Mouse (Mus musculus): ENCODE measurements around the gene Top2b. TPM values are rescaled to one million over a fixed set of nuclear protein-coding genes. Genes with fewer than 3 reads are reported as not detected.

Top2b gene
- polyA plus RNA-seq (2012; rRNA removed), result 1.3 and 1.7 TPM in 2 replicates

DNA sequence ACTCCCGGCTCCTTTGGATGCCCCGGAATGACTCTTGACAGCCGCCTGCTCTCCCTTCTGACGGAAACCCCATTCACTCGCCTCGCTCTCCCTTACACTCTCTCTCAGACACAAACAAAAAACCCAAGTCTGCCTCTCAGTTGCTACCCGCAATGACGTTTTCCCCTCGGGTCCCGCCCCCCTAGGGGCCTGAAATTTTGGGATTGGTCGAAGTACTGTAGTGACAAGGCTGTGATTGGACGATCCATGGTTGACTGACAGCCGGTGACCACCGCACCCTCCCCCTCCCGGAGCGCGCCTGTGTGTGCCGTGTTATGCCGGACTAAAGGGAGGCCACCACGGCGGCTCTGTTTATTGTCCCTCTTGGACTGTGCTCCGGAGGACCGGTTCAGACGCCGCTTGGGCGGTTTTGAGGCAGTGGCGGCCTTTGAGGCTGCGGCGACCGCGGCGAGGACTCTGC is at the start of gene Top2b:
TSS of gene Top2b (plus strand) at position 302 of the 460 bp plus-strand sequence.
- Histone ChIP-seq H3K27me3 (ENCODE audit: control insufficient read depth, insufficient read depth, low read length) (no peaks in the 10 kb centered on the region), H3K4me1 (ENCODE audit: control insufficient read depth, insufficient read depth, insufficient read length, low read length) (peaks cover 4% of the 10 kb centered on the region), H3K36me3 (ENCODE audit: control insufficient read depth, insufficient read depth, low read length) (no peaks in the 10 kb centered on the region), H3K27ac (ENCODE audit: insufficient read depth, low read depth, low read length) (peak within 1 kb of the TSS; percentile 97), H3K4me3 (ENCODE audit: low read depth, low read length) (peak within 1 kb of the TSS; percentile 92)
- TF ChIP-seq CTCF (IDR thresholded peaks at IDR 0.05; ENCODE audit: extremely low read depth, insufficient read length, insufficient replicate concordance, low read depth, low read length), result no peak
- peak; percentile 94 for TF ChIP-seq POLR2A (IDR thresholded peaks at IDR 0.05; ENCODE audit: low read depth, low read length)
- under 1% methylated on average over 32 of the region's 32 CpGs for WGBS

DNA sequence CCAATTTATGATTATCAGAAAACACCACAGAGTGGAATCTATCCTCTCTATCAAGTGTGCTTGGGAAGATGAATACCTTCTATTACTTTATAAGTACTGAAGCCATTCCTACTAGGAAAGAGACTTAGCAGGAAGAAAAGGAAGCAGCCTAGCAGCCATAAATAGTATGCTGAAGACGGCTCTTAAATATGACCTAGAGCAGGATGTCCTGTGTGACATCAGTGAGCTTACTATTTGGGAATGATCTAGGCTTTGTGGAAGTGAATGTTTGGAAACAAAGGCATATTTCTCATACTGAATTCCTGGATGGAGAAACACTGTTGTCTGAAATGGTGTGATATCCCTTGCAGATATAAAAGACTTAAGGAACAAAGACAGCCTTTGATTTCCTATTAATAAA is 48.3 kb upstream of the Top2b start:
- H3K27me3 ChIP-seq (ENCODE audit: control insufficient read depth, insufficient read depth, low read length), result no peaks in the 10 kb centered on the region
- TF ChIP-seq POLR2A (IDR thresholded peaks at IDR 0.05; ENCODE audit: low read depth, low read length), result no peak
- TF ChIP-seq CTCF (IDR thresholded peaks at IDR 0.05; ENCODE audit: extremely low read depth, insufficient read length, insufficient replicate concordance, low read depth, low read length), result no peak
- peaks cover 11% of the 10 kb centered on the region; the same call in 1 of the 2 replicates for H3K4me1 ChIP-seq (ENCODE audit: control insufficient read depth, insufficient read depth, insufficient read length, low read length)
- peaks cover 2% of the 10 kb centered on the region; the same call in 1 of the 2 replicates for H3K36me3 ChIP-seq (ENCODE audit: control insufficient read depth, insufficient read depth, low read length)
- H3K4me3 ChIP-seq (ENCODE audit: low read depth, low read length), result no peak overlapping the region
- 64% methylated on average over 1 of the region's 1 CpGs for WGBS
- H3K27ac ChIP-seq (ENCODE audit: insufficient read depth, low read depth, low read length), result no peak overlapping the region

DNA sequence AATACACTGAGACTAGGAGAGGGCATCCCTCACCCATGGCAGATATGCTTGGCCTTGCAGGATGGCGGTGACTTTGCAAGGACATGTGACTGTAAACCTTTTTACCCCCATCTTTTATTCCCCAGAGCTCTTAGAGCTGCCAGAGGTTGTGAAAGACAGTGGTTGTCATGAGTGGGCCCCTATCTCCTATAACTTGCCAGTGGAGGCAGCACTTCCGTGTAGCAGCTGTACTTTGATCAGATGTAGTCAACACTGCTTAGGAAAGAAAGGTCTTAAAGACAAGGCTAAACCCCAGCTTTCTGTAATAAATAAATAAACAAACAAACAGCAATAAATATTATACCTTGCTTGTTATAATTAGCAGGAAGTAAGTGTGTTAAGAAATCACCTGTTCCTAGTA is 45.2 kb upstream of the Top2b start:
- WGBS, result 46% methylated on average over 2 of the region's 2 CpGs
- Histone ChIP-seq H3K27me3 (ENCODE audit: control insufficient read depth, insufficient read depth, low read length) (no peaks in the 10 kb centered on the region), H3K4me1 (ENCODE audit: control insufficient read depth, insufficient read depth, insufficient read length, low read length) (peaks cover 3% of the 10 kb centered on the region; the same call in 1 of the 2 replicates), H3K36me3 (ENCODE audit: control insufficient read depth, insufficient read depth, low read length) (no peaks in the 10 kb centered on the region), H3K27ac (ENCODE audit: insufficient read depth, low read depth, low read length) (no peak overlapping the region), H3K4me3 (ENCODE audit: low read depth, low read length) (no peak overlapping the region)
- TF ChIP-seq CTCF (IDR thresholded peaks at IDR 0.05; ENCODE audit: extremely low read depth, insufficient read length, insufficient replicate concordance, low read depth, low read length), result no peak
- no peak for TF ChIP-seq POLR2A (IDR thresholded peaks at IDR 0.05; ENCODE audit: low read depth, low read length)

DNA sequence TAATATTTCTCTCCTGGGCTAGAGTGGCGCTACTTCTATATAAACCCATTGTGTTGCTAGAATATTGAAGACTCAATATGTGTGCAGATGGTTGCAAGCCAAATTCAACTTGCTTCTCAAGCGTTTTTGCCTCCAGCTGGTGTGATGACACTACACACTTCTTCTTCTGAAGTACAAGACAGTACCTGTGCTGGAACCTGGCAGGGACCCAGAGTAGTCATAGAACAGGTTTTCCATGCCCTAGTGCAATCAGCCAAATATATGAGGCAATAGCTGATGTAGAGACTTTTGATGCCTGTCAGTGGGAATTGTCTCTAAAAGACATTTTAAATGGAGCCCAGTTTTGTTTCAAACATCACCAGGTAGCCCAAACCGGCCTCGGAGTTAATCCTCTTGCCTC is 40.6 kb upstream of the Top2b start:
- no peaks in the 10 kb centered on the region for H3K36me3 ChIP-seq (ENCODE audit: control insufficient read depth, insufficient read depth, low read length)
- no peak for TF ChIP-seq POLR2A (IDR thresholded peaks at IDR 0.05; ENCODE audit: low read depth, low read length)
- TF ChIP-seq CTCF (IDR thresholded peaks at IDR 0.05; ENCODE audit: extremely low read depth, insufficient read length, insufficient replicate concordance, low read depth, low read length), result no peak
- no peak overlapping the region for H3K4me3 ChIP-seq (ENCODE audit: low read depth, low read length)
- no peak overlapping the region for H3K27ac ChIP-seq (ENCODE audit: insufficient read depth, low read depth, low read length)
- no peaks in the 10 kb centered on the region for H3K27me3 ChIP-seq (ENCODE audit: control insufficient read depth, insufficient read depth, low read length)
- 81% methylated on average over 4 of the region's 4 CpGs for WGBS
- H3K4me1 ChIP-seq (ENCODE audit: control insufficient read depth, insufficient read depth, insufficient read length, low read length), result peaks cover 3% of the 10 kb centered on the region; the same call in 1 of the 2 replicates

DNA sequence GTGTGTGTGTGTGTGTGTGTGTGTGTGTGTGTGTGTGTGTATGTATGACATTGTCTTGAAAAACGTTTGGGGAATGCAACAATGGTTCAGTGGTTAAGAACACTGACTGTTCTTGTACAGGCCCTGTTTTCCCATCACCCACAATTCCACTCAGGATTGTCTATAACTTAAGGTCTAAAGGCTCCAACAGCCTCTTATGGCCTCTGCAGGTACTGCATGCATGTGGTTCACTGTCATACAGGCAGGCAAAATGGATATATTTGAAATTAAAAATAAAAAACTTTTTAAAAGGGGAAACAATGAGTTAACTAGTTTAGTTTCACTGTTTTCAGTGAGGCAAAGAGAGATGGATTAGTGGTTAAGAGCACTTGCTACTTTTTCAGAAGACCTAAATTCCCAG is 39.8 kb upstream of the Top2b start:
- Histone ChIP-seq H3K27ac (ENCODE audit: insufficient read depth, low read depth, low read length) (no peak overlapping the region), H3K36me3 (ENCODE audit: control insufficient read depth, insufficient read depth, low read length) (no peaks in the 10 kb centered on the region), H3K4me1 (ENCODE audit: control insufficient read depth, insufficient read depth, insufficient read length, low read length) (no peaks in the 10 kb centered on the region), H3K27me3 (ENCODE audit: control insufficient read depth, insufficient read depth, low read length) (no peaks in the 10 kb centered on the region), H3K4me3 (ENCODE audit: low read depth, low read length) (no peak overlapping the region)
- TF ChIP-seq CTCF (IDR thresholded peaks at IDR 0.05; ENCODE audit: extremely low read depth, insufficient read length, insufficient replicate concordance, low read depth, low read length) (no peak), POLR2A (IDR thresholded peaks at IDR 0.05; ENCODE audit: low read depth, low read length) (no peak)
- 27% methylated on average over 1 of the region's 1 CpGs for WGBS

DNA sequence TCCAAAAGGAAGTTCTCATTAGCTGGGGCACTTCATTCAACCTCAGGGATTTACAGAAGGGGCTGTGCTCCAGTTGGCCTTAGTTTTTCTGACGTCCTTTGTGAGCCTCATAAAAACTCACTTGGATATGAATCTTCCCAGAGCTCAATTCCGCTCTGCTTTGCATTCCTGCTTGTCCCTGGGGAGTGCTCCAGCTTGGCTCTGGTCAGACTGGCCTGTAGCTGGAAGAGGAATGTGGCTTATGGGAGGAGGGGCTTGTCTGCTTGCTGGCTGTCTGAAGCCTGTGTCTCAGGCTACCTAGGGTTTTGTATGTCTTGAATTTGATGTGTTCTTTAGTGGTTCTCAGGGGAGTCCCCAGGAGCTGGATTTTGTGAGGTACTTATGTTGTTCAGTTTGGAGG is 36.4 kb upstream of the Top2b start:
- H3K27me3 ChIP-seq (ENCODE audit: control insufficient read depth, insufficient read depth, low read length), result no peaks in the 10 kb centered on the region
- no peak overlapping the region for H3K4me3 ChIP-seq (ENCODE audit: low read depth, low read length)
- TF ChIP-seq POLR2A (IDR thresholded peaks at IDR 0.05; ENCODE audit: low read depth, low read length) (no peak), CTCF (IDR thresholded peaks at IDR 0.05; ENCODE audit: extremely low read depth, insufficient read length, insufficient replicate concordance, low read depth, low read length) (no peak)
- H3K4me1 ChIP-seq (ENCODE audit: control insufficient read depth, insufficient read depth, insufficient read length, low read length), result no peaks in the 10 kb centered on the region
- H3K27ac ChIP-seq (ENCODE audit: insufficient read depth, low read depth, low read length), result no peak overlapping the region
- WGBS, result 51% methylated on average over 2 of the region's 2 CpGs
- H3K36me3 ChIP-seq (ENCODE audit: control insufficient read depth, insufficient read depth, low read length), result no peaks in the 10 kb centered on the region

DNA sequence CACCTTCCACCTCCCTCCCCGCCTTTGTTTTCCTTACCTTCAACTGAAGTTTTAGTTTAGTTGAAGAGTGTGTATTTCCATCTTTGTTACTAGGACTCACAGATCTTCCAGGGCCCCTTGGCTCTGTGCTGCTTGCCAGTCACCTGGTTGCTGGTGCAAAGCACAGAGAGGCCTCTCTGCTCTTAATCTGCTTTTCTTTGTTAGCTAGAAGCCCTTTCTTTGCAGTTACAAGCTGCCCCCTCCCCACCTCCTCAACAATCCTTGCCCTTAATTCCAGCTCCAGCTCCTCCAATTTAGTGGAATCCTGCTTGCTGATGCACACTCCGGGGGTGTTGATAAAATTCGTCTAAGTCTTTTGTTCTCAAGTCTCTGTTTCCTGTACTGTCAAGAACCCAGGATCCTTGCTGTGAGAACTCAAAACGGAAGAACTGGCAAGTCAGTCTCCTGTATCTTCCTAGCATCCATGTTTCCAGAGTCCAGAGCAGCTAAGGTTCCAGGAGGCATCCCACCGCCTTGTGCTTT is 36.0 kb upstream of the Top2b start:
- WGBS, result 64% methylated on average over 5 of the region's 5 CpGs
- no peaks in the 10 kb centered on the region for H3K27me3 ChIP-seq (ENCODE audit: control insufficient read depth, insufficient read depth, low read length)
- H3K27ac ChIP-seq (ENCODE audit: insufficient read depth, low read depth, low read length), result no peak overlapping the region
- no peak overlapping the region for H3K4me3 ChIP-seq (ENCODE audit: low read depth, low read length)
- no peak for TF ChIP-seq CTCF (IDR thresholded peaks at IDR 0.05; ENCODE audit: extremely low read depth, insufficient read length, insufficient replicate concordance, low read depth, low read length)
- no peaks in the 10 kb centered on the region for H3K36me3 ChIP-seq (ENCODE audit: control insufficient read depth, insufficient read depth, low read length)
- no peaks in the 10 kb centered on the region for H3K4me1 ChIP-seq (ENCODE audit: control insufficient read depth, insufficient read depth, insufficient read length, low read length)

All from small intestine, adult 2 months (tissue).